Mouse (Mus musculus): ENCODE measurements around the gene Myocd. TPM values are rescaled to one million over a fixed set of nuclear protein-coding genes. Genes with fewer than 3 reads are reported as not detected.

The Myocd gene
- total and polyA plus RNA-seq, 2 experiments from 2014 or later = 0.07 to 0.38 TPM

GRCm38 (mm10) chr11:65162767-65163120 is 107.0 kb downstream of the Myocd start, which contains the start of gene Arhgap44:
Arhgap44 (minus strand) TSS chr11:65162961.
- Histone ChIP-seq H3K4me1 (ENCODE audit: insufficient read depth) (no peaks in the 10 kb centered on the region), H3K27ac (ENCODE audit: low read depth, low read length) (peak within 1 kb of the TSS; percentile 81), H3K4me2 (ENCODE audit: low read depth) (peak within 1 kb of the TSS; percentile 94), H3K4me3 (ENCODE audit: low read depth, low read length) (peak within 1 kb of the TSS; percentile 77), H3K9ac (peak within 1 kb of the TSS; percentile 80), H3K9me3 (ENCODE audit: low read length) (no peaks in the 10 kb centered on the region), H3K27me3 (ENCODE audit: insufficient read depth, low read length) (no peaks in the 10 kb centered on the region), H3K36me3 (ENCODE audit: insufficient read depth) (no peaks in the 10 kb centered on the region)
- TF ChIP-seq CTCF (IDR thresholded peaks at IDR 0.05; ENCODE audit: low read depth) = no peak
- 3% methylated on average over 26 of the region's 27 CpGs for WGBS
- DNase-seq = peak; percentile 80
- ATAC-seq = peak; percentile 97

GRCm38 (mm10) chr11:65161881-65162766 is 107.7 kb downstream of the Myocd start:
- peaks cover 3% of the 10 kb centered on the region; the same call in 1 of the 2 replicates for H3K4me1 ChIP-seq (ENCODE audit: insufficient read depth)
- DNase-seq = peak; percentile 19
- peak overlapping the region; percentile 94 for H3K4me2 ChIP-seq (ENCODE audit: low read depth)
- H3K9me3 ChIP-seq (ENCODE audit: low read length) = no peaks in the 10 kb centered on the region
- peak overlapping the region; percentile 80 for H3K9ac ChIP-seq
- no peaks in the 10 kb centered on the region for H3K36me3 ChIP-seq (ENCODE audit: insufficient read depth)
- WGBS = 3% methylated on average over 49 of the region's 49 CpGs
- no peaks in the 10 kb centered on the region for H3K27me3 ChIP-seq (ENCODE audit: insufficient read depth, low read length)
- TF ChIP-seq CTCF (IDR thresholded peaks at IDR 0.05; ENCODE audit: low read depth) = no peak
- ATAC-seq = peak; percentile 82
- peak overlapping the region; percentile 77 for H3K4me3 ChIP-seq (ENCODE audit: low read depth, low read length)
- peak overlapping the region; percentile 81 for H3K27ac ChIP-seq (ENCODE audit: low read depth, low read length)

DNA sequence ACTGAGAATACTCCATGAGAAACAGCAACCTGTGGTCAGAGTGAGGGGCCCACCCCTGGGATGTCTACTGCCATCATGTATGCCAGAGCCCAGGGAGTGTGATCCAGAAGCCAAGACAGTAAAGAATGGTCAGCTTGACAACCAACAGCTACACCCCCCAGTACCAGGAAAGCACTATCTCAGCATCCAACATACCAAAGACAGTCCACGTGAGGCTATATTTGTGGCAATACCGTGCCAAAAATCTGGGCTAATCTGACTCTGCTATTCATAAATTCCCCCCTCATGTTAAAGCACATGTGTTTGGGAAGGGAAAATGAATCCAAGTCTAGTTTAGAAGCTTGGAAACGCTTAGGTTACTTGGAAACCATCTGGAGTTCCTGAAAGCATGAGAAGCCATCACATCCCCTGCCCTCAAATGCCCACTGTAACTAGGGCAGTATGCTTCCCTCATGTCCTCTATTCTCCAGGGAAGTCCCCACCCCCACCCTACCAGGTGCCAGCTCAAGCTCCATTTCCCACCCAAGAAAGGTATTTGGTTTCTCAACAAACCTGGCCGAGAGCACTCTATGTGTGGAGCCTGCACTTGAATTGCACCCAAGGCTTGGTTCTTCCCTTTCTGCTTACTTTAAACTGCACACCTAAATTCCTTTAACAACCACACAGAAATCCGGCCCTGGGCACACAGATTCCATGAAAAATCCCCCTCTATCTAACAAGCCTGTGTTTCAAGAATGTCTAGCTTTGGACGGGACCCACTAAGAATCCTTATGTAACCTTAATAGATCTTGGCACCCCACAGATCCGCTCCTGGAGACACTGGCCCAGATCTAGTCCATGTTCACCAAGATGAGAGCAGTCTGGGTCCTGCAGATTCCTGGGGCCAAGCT is 108.6 kb downstream of the Myocd start:
- no peak for ATAC-seq
- Histone ChIP-seq H3K27ac (ENCODE audit: low read depth, low read length) (peak overlapping the region; percentile 81; the same call in 1 of the 2 replicates), H3K27me3 (ENCODE audit: insufficient read depth, low read length) (no peaks in the 10 kb centered on the region), H3K4me3 (ENCODE audit: low read depth, low read length) (peak overlapping the region; percentile 77), H3K9me3 (ENCODE audit: low read length) (no peaks in the 10 kb centered on the region), H3K9ac (peak overlapping the region; percentile 80; the same call in 1 of the 2 replicates), H3K4me1 (ENCODE audit: insufficient read depth) (peaks cover 3% of the 10 kb centered on the region; the same call in 1 of the 2 replicates), H3K36me3 (ENCODE audit: insufficient read depth) (no peaks in the 10 kb centered on the region), H3K4me2 (ENCODE audit: low read depth) (peak overlapping the region; percentile 94)
- no peak for TF ChIP-seq CTCF (IDR thresholded peaks at IDR 0.05; ENCODE audit: low read depth)
- DNase-seq = peak; percentile 20
- WGBS = 49% methylated on average over 7 of the region's 7 CpGs

- Histone ChIP-seq H3K4me1 (ENCODE audit: insufficient read depth) (peaks cover 3% of the 10 kb centered on the region; the same call in 1 of the 2 replicates), H3K9ac (no peak within 1 kb of the TSS), H3K27me3 (ENCODE audit: insufficient read depth, low read length) (no peaks in the 10 kb centered on the region), H3K36me3 (ENCODE audit: insufficient read depth) (no peaks in the 10 kb centered on the region), H3K9me3 (ENCODE audit: low read length) (no peaks in the 10 kb centered on the region), H3K4me2 (ENCODE audit: low read depth) (peak within 1 kb of the TSS; percentile 94), H3K27ac (ENCODE audit: low read depth, low read length) (no peak within 1 kb of the TSS), H3K4me3 (ENCODE audit: low read depth, low read length) (peak within 1 kb of the TSS; percentile 77; the same call in 1 of the 2 replicates)
- TF ChIP-seq CTCF (IDR thresholded peaks at IDR 0.05; ENCODE audit: low read depth) = no peak
- ATAC-seq = no peak
- WGBS = 95% methylated on average over 5 of the region's 5 CpGs
- DNase-seq = no peak
Observed at GRCm38 (mm10) chr11:65159791-65160190, 110.0 kb downstream of the Myocd start, which contains the start of gene 1700086D15Rik. 1700086D15Rik (minus strand) TSS chr11:65159891.

- H3K4me1 ChIP-seq (ENCODE audit: insufficient read depth) = peaks cover 3% of the 10 kb centered on the region; the same call in 1 of the 2 replicates
- no peak for ATAC-seq
- no peak for DNase-seq
- no peaks in the 10 kb centered on the region for H3K9me3 ChIP-seq (ENCODE audit: low read length)
- H3K4me2 ChIP-seq (ENCODE audit: low read depth) = no peak overlapping the region
- no peaks in the 10 kb centered on the region for H3K36me3 ChIP-seq (ENCODE audit: insufficient read depth)
- no peaks in the 10 kb centered on the region for H3K27me3 ChIP-seq (ENCODE audit: insufficient read depth, low read length)
- no peak overlapping the region for H3K9ac ChIP-seq
- no peak overlapping the region for H3K27ac ChIP-seq (ENCODE audit: low read depth, low read length)
- TF ChIP-seq CTCF (IDR thresholded peaks at IDR 0.05; ENCODE audit: low read depth) = no peak
- no peak overlapping the region for H3K4me3 ChIP-seq (ENCODE audit: low read depth, low read length)
- 95% methylated on average over 5 of the region's 5 CpGs for WGBS
Observed at GRCm38 (mm10) chr11:65158658-65158990, 111.2 kb downstream of the Myocd start.

- no peak for ATAC-seq
- H3K4me2 ChIP-seq (ENCODE audit: low read depth) = no peak overlapping the region
- no peak for TF ChIP-seq CTCF (IDR thresholded peaks at IDR 0.05; ENCODE audit: low read depth)
- H3K9me3 ChIP-seq (ENCODE audit: low read length) = no peaks in the 10 kb centered on the region
- no peak overlapping the region for H3K9ac ChIP-seq
- WGBS = 90% methylated on average over 20 of the region's 20 CpGs
- H3K4me1 ChIP-seq (ENCODE audit: insufficient read depth) = peaks cover 3% of the 10 kb centered on the region; the same call in 1 of the 2 replicates
- H3K36me3 ChIP-seq (ENCODE audit: insufficient read depth) = no peaks in the 10 kb centered on the region
- H3K27ac ChIP-seq (ENCODE audit: low read depth, low read length) = no peak overlapping the region
- H3K4me3 ChIP-seq (ENCODE audit: low read depth, low read length) = no peak overlapping the region
- H3K27me3 ChIP-seq (ENCODE audit: insufficient read depth, low read length) = no peaks in the 10 kb centered on the region
- no peak for DNase-seq
Observed at GRCm38 (mm10) chr11:65157966-65158657, 111.7 kb downstream of the Myocd start.
